Mouse (Mus musculus) midbrain, embryonic 13.5 days (tissue): Measurements from ENCODE around the gene Tdp1. TPM values are rescaled to one million over a fixed set of nuclear protein-coding genes. Genes with fewer than 3 reads are reported as not detected.

Experiments used
- ATAC-seq: fragments of 200-750 bp; cut with Nextera tagmentation; 2 replicates; pipeline ENCODE4 v1.8.0; 2017; ENCODE audit warnings: mild to moderate bottlenecking, moderate TSS enrichment, moderate library complexity
- H3K27ac ChIP-seq: fragments of 300-500 bp; sonication (generic); 2 replicates; pipeline ENCODE4 v1.5.1; 2015; ENCODE audit warnings: inconsistent platforms, mild to moderate bottlenecking, moderate library complexity
- H3K27me3 ChIP-seq: fragments of 300-500 bp; sonication (generic); 2 replicates; pipeline ENCODE4 v1.6.1; 2015; ENCODE audit warnings: mild to moderate bottlenecking, inconsistent platforms
- H3K36me3 ChIP-seq: fragments of 300-500 bp; sonication (generic); 2 replicates; pipeline ENCODE4 v1.6.1; 2015; ENCODE audit warnings: mild to moderate bottlenecking, inconsistent platforms
- H3K4me1 ChIP-seq: fragments of 300-500 bp; sonication (generic); replicated peaks from 2 replicates; pipeline ENCODE4 v1.6.1; 2015; ENCODE audit warnings: inconsistent platforms
- H3K4me2 ChIP-seq: fragments of 300-500 bp; sonication (generic); replicated peaks from 2 replicates; pipeline ENCODE4 v1.6.1; 2015; ENCODE audit warnings: moderate library complexity, mild to moderate bottlenecking, inconsistent platforms
- H3K4me3 ChIP-seq: fragments of 300-500 bp; sonication (generic); replicated peaks from 2 replicates; pipeline ENCODE4 v1.5.1; 2015; ENCODE audit warnings: mild to moderate bottlenecking, inconsistent platforms
- H3K9ac ChIP-seq: fragments of 300-500 bp; sonication (generic); replicated peaks from 2 replicates; pipeline ENCODE4 v1.6.1; 2015; ENCODE audit warnings: mild to moderate bottlenecking, inconsistent platforms
- H3K9me3 ChIP-seq: fragments of 300-500 bp; sonication (generic); 2 replicates; pipeline ENCODE4 v1.6.1; 2016; ENCODE audit warnings: mild to moderate bottlenecking, inconsistent platforms
- WGBS: fragments of 180-500 bp; shearing (Covaris S2); methylation state at CpG from one replicate; pipeline ENCODE4 v1.1.7; 2015; 5-methylcytosine and 5-hydroxymethylcytosine counted together
- polyA plus RNA-seq: library from polyadenylated mRNA; unstranded; fragments of >200 nt; fragmentation: Nextera tagmentation; extraction: Ambion mirVana; gene quantifications from 2 replicates; pipeline ENCODE4 v1.2.1, GENCODE M21; 2015

The Tdp1 gene
- 57.3 and 58.2 TPM in 2 replicates for polyA plus RNA-seq

GRCm38 (mm10) chr12:99884269-99885261 lies at the start of gene Tdp1, which contains the start of gene Efcab11:
Gene Tdp1 (plus strand): TSS chr12:99884517.
Gene Efcab11 (minus strand): TSS chr12:99884439.
- under 1% methylated on average over 72 of the region's 73 CpGs for WGBS
- H3K27me3 ChIP-seq, result no peaks in the 10 kb centered on the region
- H3K9ac ChIP-seq, result peak within 1 kb of the TSS; percentile 95
- ATAC-seq, result peak; percentile 86
- H3K4me2 ChIP-seq, result peak within 1 kb of the TSS; percentile 92
- peak within 1 kb of the TSS; percentile 87 for H3K4me3 ChIP-seq
- peak within 1 kb of the TSS; percentile 84 for H3K27ac ChIP-seq
- H3K36me3 ChIP-seq, result peaks cover 3% of the 10 kb centered on the region; the same call in 1 of the 2 replicates
- peaks cover 39% of the 10 kb centered on the region for H3K4me1 ChIP-seq
- no peaks in the 10 kb centered on the region for H3K9me3 ChIP-seq

GRCm38 (mm10) chr12:99836404-99837131 lies 47.7 kb upstream of the Tdp1 start:
- peaks cover 17% of the 10 kb centered on the region for H3K4me1 ChIP-seq
- H3K4me3 ChIP-seq, result no peak overlapping the region
- peak; percentile 82 for ATAC-seq
- peak overlapping the region; percentile 27 for H3K4me2 ChIP-seq
- no peaks in the 10 kb centered on the region for H3K36me3 ChIP-seq
- peak overlapping the region; percentile 71 for H3K27ac ChIP-seq
- no peaks in the 10 kb centered on the region for H3K27me3 ChIP-seq
- 41% methylated on average over 20 of the region's 20 CpGs for WGBS
- H3K9ac ChIP-seq, result no peak overlapping the region
- no peaks in the 10 kb centered on the region for H3K9me3 ChIP-seq

GRCm38 (mm10) chr12:99837528-99837927 lies 46.8 kb upstream of the Tdp1 start:
- Histone ChIP-seq H3K9ac (no peak overlapping the region), H3K36me3 (no peaks in the 10 kb centered on the region), H3K4me3 (no peak overlapping the region), H3K4me1 (peaks cover 17% of the 10 kb centered on the region), H3K27me3 (no peaks in the 10 kb centered on the region), H3K4me2 (no peak overlapping the region), H3K27ac (no peak overlapping the region), H3K9me3 (no peaks in the 10 kb centered on the region)
- 90% methylated on average over 5 of the region's 5 CpGs for WGBS
- ATAC-seq, result no peak

GRCm38 (mm10) chr12:99838109-99838508 lies 46.2 kb upstream of the Tdp1 start:
- no peak for ATAC-seq
- WGBS, result 75% methylated on average over 11 of the region's 11 CpGs
- no peaks in the 10 kb centered on the region for H3K36me3 ChIP-seq
- no peaks in the 10 kb centered on the region for H3K27me3 ChIP-seq
- H3K9me3 ChIP-seq, result no peaks in the 10 kb centered on the region
- H3K4me1 ChIP-seq, result peaks cover 17% of the 10 kb centered on the region
- H3K9ac ChIP-seq, result no peak overlapping the region
- no peak overlapping the region for H3K4me2 ChIP-seq
- H3K4me3 ChIP-seq, result no peak overlapping the region
- no peak overlapping the region for H3K27ac ChIP-seq

GRCm38 (mm10) chr12:99838703-99839102 lies 45.6 kb upstream of the Tdp1 start:
- H3K9ac ChIP-seq, result no peak overlapping the region
- H3K27me3 ChIP-seq, result no peaks in the 10 kb centered on the region
- H3K4me1 ChIP-seq, result peaks cover 17% of the 10 kb centered on the region
- H3K27ac ChIP-seq, result no peak overlapping the region
- WGBS, result 81% methylated on average over 14 of the region's 14 CpGs
- no peak for ATAC-seq
- no peaks in the 10 kb centered on the region for H3K9me3 ChIP-seq
- no peak overlapping the region for H3K4me3 ChIP-seq
- H3K36me3 ChIP-seq, result no peaks in the 10 kb centered on the region; the same call in 1 of the 2 replicates
- H3K4me2 ChIP-seq, result no peak overlapping the region

GRCm38 (mm10) chr12:99844951-99845350 lies 39.4 kb upstream of the Tdp1 start:
- H3K4me2 ChIP-seq, result no peak overlapping the region
- H3K27me3 ChIP-seq, result no peaks in the 10 kb centered on the region
- H3K9me3 ChIP-seq, result no peaks in the 10 kb centered on the region
- WGBS, result 88% methylated on average over 8 of the region's 8 CpGs
- no peak for ATAC-seq
- H3K4me1 ChIP-seq, result peaks cover 6% of the 10 kb centered on the region
- H3K36me3 ChIP-seq, result no peaks in the 10 kb centered on the region; the same call in 1 of the 2 replicates
- no peak overlapping the region for H3K27ac ChIP-seq
- H3K9ac ChIP-seq, result no peak overlapping the region
- no peak overlapping the region for H3K4me3 ChIP-seq

- H3K4me3 ChIP-seq, result no peak overlapping the region
- ATAC-seq, result no peak
- no peak overlapping the region for H3K9ac ChIP-seq
- no peak overlapping the region for H3K27ac ChIP-seq
- no peaks in the 10 kb centered on the region for H3K36me3 ChIP-seq
- no peak overlapping the region for H3K4me2 ChIP-seq
- no peaks in the 10 kb centered on the region for H3K27me3 ChIP-seq
- no peaks in the 10 kb centered on the region for H3K9me3 ChIP-seq
- 90% methylated on average over 2 of the region's 2 CpGs for WGBS
- peaks cover 23% of the 10 kb centered on the region for H3K4me1 ChIP-seq
Observed at GRCm38 (mm10) chr12:99849996-99850395, 34.3 kb upstream of the Tdp1 start.

- peak overlapping the region; percentile 45; the same call in 1 of the 2 replicates for H3K27ac ChIP-seq
- H3K9me3 ChIP-seq, result no peaks in the 10 kb centered on the region
- no peaks in the 10 kb centered on the region for H3K36me3 ChIP-seq
- H3K4me1 ChIP-seq, result peaks cover 32% of the 10 kb centered on the region
- WGBS, result 59% methylated on average over 14 of the region's 14 CpGs
- H3K9ac ChIP-seq, result no peak overlapping the region
- peak; percentile 84 for ATAC-seq
- no peak overlapping the region for H3K4me2 ChIP-seq
- H3K27me3 ChIP-seq, result no peaks in the 10 kb centered on the region
- no peak overlapping the region for H3K4me3 ChIP-seq
Observed at GRCm38 (mm10) chr12:99853323-99854258, 30.7 kb upstream of the Tdp1 start.

GRCm38 (mm10) chr12:99856011-99856410 lies 28.3 kb upstream of the Tdp1 start:
- no peak for ATAC-seq
- no peak overlapping the region for H3K4me3 ChIP-seq
- H3K4me2 ChIP-seq, result no peak overlapping the region
- H3K36me3 ChIP-seq, result no peaks in the 10 kb centered on the region
- WGBS, result 52% methylated on average over 9 of the region's 9 CpGs
- H3K27me3 ChIP-seq, result no peaks in the 10 kb centered on the region
- H3K9me3 ChIP-seq, result no peaks in the 10 kb centered on the region
- H3K27ac ChIP-seq, result no peak overlapping the region
- H3K9ac ChIP-seq, result no peak overlapping the region
- H3K4me1 ChIP-seq, result peaks cover 32% of the 10 kb centered on the region

GRCm38 (mm10) chr12:99858664-99859063 lies 25.7 kb upstream of the Tdp1 start:
- 92% methylated on average over 5 of the region's 5 CpGs for WGBS
- Histone ChIP-seq H3K27ac (no peak overlapping the region), H3K4me3 (no peak overlapping the region), H3K4me2 (no peak overlapping the region), H3K4me1 (peaks cover 23% of the 10 kb centered on the region), H3K27me3 (no peaks in the 10 kb centered on the region), H3K36me3 (no peaks in the 10 kb centered on the region), H3K9me3 (no peaks in the 10 kb centered on the region), H3K9ac (no peak overlapping the region)
- ATAC-seq, result no peak

- H3K36me3 ChIP-seq, result no peaks in the 10 kb centered on the region
- no peak for ATAC-seq
- no peak overlapping the region for H3K27ac ChIP-seq
- no peak overlapping the region for H3K4me2 ChIP-seq
- H3K27me3 ChIP-seq, result no peaks in the 10 kb centered on the region
- no peak overlapping the region for H3K4me3 ChIP-seq
- 85% methylated on average over 3 of the region's 3 CpGs for WGBS
- H3K4me1 ChIP-seq, result peaks cover 18% of the 10 kb centered on the region
- H3K9me3 ChIP-seq, result no peaks in the 10 kb centered on the region
- H3K9ac ChIP-seq, result no peak overlapping the region
Observed at GRCm38 (mm10) chr12:99859391-99860100, 24.8 kb upstream of the Tdp1 start.
